Mouse (Mus musculus) limb, embryonic 12.5 days (tissue): ENCODE results near the gene Oma1. TPM values are rescaled to one million over a fixed set of nuclear protein-coding genes. Genes with fewer than 3 reads are reported as not detected.

Experiments used
- ATAC-seq: fragments of 200-750 bp; cut with Nextera tagmentation; 2 replicates; pipeline ENCODE4 v1.8.0; 2017; ENCODE audit warnings: low read depth, moderate TSS enrichment; ENCODE audit not compliant: insufficient number of reproducible peaks, insufficient read depth, low FRiP score, low TSS enrichment
- H3K27ac ChIP-seq: fragments of 300-500 bp; sonication (generic); 2 replicates; pipeline ENCODE4 v1.5.1; 2016; ENCODE audit warnings: mild to moderate bottlenecking, moderate library complexity
- H3K27me3 ChIP-seq: fragments of 300-500 bp; sonication (generic); 2 replicates; pipeline ENCODE4 v1.6.1; 2016; ENCODE audit warnings: mild to moderate bottlenecking, moderate library complexity
- H3K36me3 ChIP-seq: fragments of 300-500 bp; sonication (generic); 2 replicates; pipeline ENCODE4 v1.6.1; 2016; ENCODE audit warnings: mild to moderate bottlenecking, moderate library complexity
- H3K4me1 ChIP-seq: fragments of 300-500 bp; sonication (generic); replicated peaks from 2 replicates; pipeline ENCODE4 v1.6.1; 2016
- H3K4me2 ChIP-seq: fragments of 300-500 bp; sonication (generic); 2 replicates; pipeline ENCODE4 v1.6.1; 2016; ENCODE audit warnings: mild to moderate bottlenecking, moderate library complexity
- H3K4me3 ChIP-seq: fragments of 300-500 bp; sonication (generic); replicated peaks from 2 replicates; pipeline ENCODE4 v1.5.1; 2016; ENCODE audit warnings: mild to moderate bottlenecking
- H3K9ac ChIP-seq: fragments of 300-500 bp; sonication (generic); replicated peaks from 2 replicates; pipeline ENCODE4 v1.6.1; 2016; ENCODE audit warnings: mild to moderate bottlenecking, moderate library complexity
- H3K9me3 ChIP-seq: fragments of 300-500 bp; sonication (generic); 2 replicates; pipeline ENCODE4 v1.6.1; 2016; ENCODE audit warnings: mild to moderate bottlenecking, moderate library complexity
- WGBS: fragments of 180-500 bp; shearing (Covaris S2); methylation state at CpG from one replicate; pipeline ENCODE4 v1.1.7; 2016; 5-methylcytosine and 5-hydroxymethylcytosine counted together
- polyA plus RNA-seq: library from polyadenylated mRNA; unstranded; fragments of >200 nt; fragmentation: Nextera tagmentation; extraction: Ambion mirVana; gene quantifications from 2 replicates; pipeline ENCODE4 v1.2.1, GENCODE M21; 2016

Oma1 gene
- polyA plus RNA-seq, 1 experiment from 2014 or later: 17.6 TPM

GRCm38 (mm10) chr4:103321461-103321860 lies 7.8 kb downstream of the Oma1 start:
- no peaks in the 10 kb centered on the region for H3K9me3 ChIP-seq
- H3K27me3 ChIP-seq: no peaks in the 10 kb centered on the region
- no peak for ATAC-seq
- H3K4me3 ChIP-seq: no peak overlapping the region
- H3K4me1 ChIP-seq: no peaks in the 10 kb centered on the region
- H3K4me2 ChIP-seq: no peak overlapping the region
- no peak overlapping the region for H3K9ac ChIP-seq
- no peak overlapping the region for H3K27ac ChIP-seq
- no peaks in the 10 kb centered on the region for H3K36me3 ChIP-seq
- WGBS: 71% methylated on average over 6 of the region's 6 CpGs

GRCm38 (mm10) chr4:103324688-103325451 lies 11.3 kb downstream of the Oma1 start:
- Histone ChIP-seq H3K4me1 (no peaks in the 10 kb centered on the region), H3K27me3 (no peaks in the 10 kb centered on the region), H3K27ac (no peak overlapping the region), H3K9me3 (no peaks in the 10 kb centered on the region), H3K9ac (no peak overlapping the region), H3K4me3 (no peak overlapping the region), H3K36me3 (no peaks in the 10 kb centered on the region), H3K4me2 (no peak overlapping the region)
- no peak for ATAC-seq
- 84% methylated on average over 17 of the region's 17 CpGs for WGBS

- H3K27ac ChIP-seq: no peak overlapping the region
- no peak overlapping the region for H3K9ac ChIP-seq
- no peaks in the 10 kb centered on the region for H3K9me3 ChIP-seq
- no peaks in the 10 kb centered on the region for H3K4me1 ChIP-seq
- H3K27me3 ChIP-seq: no peaks in the 10 kb centered on the region
- peaks cover 7% of the 10 kb centered on the region; the same call in 1 of the 2 replicates for H3K36me3 ChIP-seq
- no peak for ATAC-seq
- 84% methylated on average over 3 of the region's 3 CpGs for WGBS
- H3K4me2 ChIP-seq: no peak overlapping the region
- H3K4me3 ChIP-seq: no peak overlapping the region
Observed at GRCm38 (mm10) chr4:103326994-103327393, 13.4 kb downstream of the Oma1 start.

- 91% methylated on average over 6 of the region's 6 CpGs for WGBS
- Histone ChIP-seq H3K9ac (no peak overlapping the region), H3K36me3 (peaks cover 19% of the 10 kb centered on the region; the same call in 1 of the 2 replicates), H3K27me3 (no peaks in the 10 kb centered on the region), H3K4me3 (no peak overlapping the region), H3K4me2 (no peak overlapping the region), H3K4me1 (no peaks in the 10 kb centered on the region), H3K27ac (no peak overlapping the region), H3K9me3 (no peaks in the 10 kb centered on the region)
- ATAC-seq: no peak
Observed at GRCm38 (mm10) chr4:103329348-103329747, 15.7 kb downstream of the Oma1 start.

GRCm38 (mm10) chr4:103335134-103335533 lies 21.5 kb downstream of the Oma1 start:
- Histone ChIP-seq H3K9ac (no peak overlapping the region), H3K4me1 (no peaks in the 10 kb centered on the region), H3K9me3 (no peaks in the 10 kb centered on the region), H3K27ac (no peak overlapping the region), H3K4me3 (no peak overlapping the region), H3K27me3 (no peaks in the 10 kb centered on the region), H3K36me3 (peaks cover 22% of the 10 kb centered on the region; the same call in 1 of the 2 replicates), H3K4me2 (no peak overlapping the region)
- 85% methylated on average over 5 of the region's 5 CpGs for WGBS
- ATAC-seq: no peak

GRCm38 (mm10) chr4:103340726-103341125 lies 27.1 kb downstream of the Oma1 start:
- ATAC-seq: no peak
- H3K27ac ChIP-seq: no peak overlapping the region
- 90% methylated on average over 1 of the region's 1 CpGs for WGBS
- H3K4me1 ChIP-seq: no peaks in the 10 kb centered on the region
- no peaks in the 10 kb centered on the region for H3K27me3 ChIP-seq
- H3K4me2 ChIP-seq: no peak overlapping the region
- H3K36me3 ChIP-seq: 0 out of 2 replicates have a peak, but pooled peaks cover 8% of the 10 kb centered on the region
- no peak overlapping the region for H3K4me3 ChIP-seq
- no peaks in the 10 kb centered on the region for H3K9me3 ChIP-seq
- H3K9ac ChIP-seq: no peak overlapping the region

- no peak overlapping the region for H3K27ac ChIP-seq
- no peak overlapping the region for H3K4me3 ChIP-seq
- H3K27me3 ChIP-seq: no peaks in the 10 kb centered on the region
- no peak for ATAC-seq
- no peaks in the 10 kb centered on the region for H3K9me3 ChIP-seq
- 81% methylated on average over 4 of the region's 4 CpGs for WGBS
- no peak overlapping the region for H3K4me2 ChIP-seq
- H3K36me3 ChIP-seq: 0 out of 2 replicates have a peak, but pooled peaks cover 8% of the 10 kb centered on the region
- no peaks in the 10 kb centered on the region for H3K4me1 ChIP-seq
- no peak overlapping the region for H3K9ac ChIP-seq
Observed at GRCm38 (mm10) chr4:103341620-103342019, 28.0 kb downstream of the Oma1 start.

GRCm38 (mm10) chr4:103346058-103346457 lies 32.4 kb downstream of the Oma1 start:
- WGBS: 54% methylated on average over 2 of the region's 2 CpGs
- ATAC-seq: no peak
- Histone ChIP-seq H3K4me2 (no peak overlapping the region), H3K4me1 (no peaks in the 10 kb centered on the region), H3K4me3 (no peak overlapping the region), H3K36me3 (0 out of 2 replicates have a peak, but pooled peaks cover 4% of the 10 kb centered on the region), H3K9ac (no peak overlapping the region), H3K27ac (no peak overlapping the region), H3K9me3 (no peaks in the 10 kb centered on the region), H3K27me3 (no peaks in the 10 kb centered on the region)

- H3K9me3 ChIP-seq: no peaks in the 10 kb centered on the region
- H3K4me2 ChIP-seq: no peak overlapping the region
- H3K27ac ChIP-seq: no peak overlapping the region
- no peak overlapping the region for H3K4me3 ChIP-seq
- ATAC-seq: no peak
- no peaks in the 10 kb centered on the region for H3K27me3 ChIP-seq
- no peak overlapping the region for H3K9ac ChIP-seq
- 81% methylated on average over 5 of the region's 5 CpGs for WGBS
- H3K36me3 ChIP-seq: 0 out of 2 replicates have a peak, but pooled peaks cover 4% of the 10 kb centered on the region
- no peaks in the 10 kb centered on the region for H3K4me1 ChIP-seq
Observed at GRCm38 (mm10) chr4:103346849-103347248, 33.2 kb downstream of the Oma1 start.

- WGBS: 86% methylated on average over 4 of the region's 4 CpGs
- ATAC-seq: no peak
- H3K4me2 ChIP-seq: no peak overlapping the region
- H3K27me3 ChIP-seq: no peaks in the 10 kb centered on the region
- no peaks in the 10 kb centered on the region for H3K36me3 ChIP-seq
- H3K9ac ChIP-seq: no peak overlapping the region
- 0 out of 2 replicates have a peak, but pooled peaks cover 3% of the 10 kb centered on the region for H3K4me1 ChIP-seq
- no peak overlapping the region for H3K4me3 ChIP-seq
- H3K27ac ChIP-seq: no peak overlapping the region
- H3K9me3 ChIP-seq: no peaks in the 10 kb centered on the region
Observed at GRCm38 (mm10) chr4:103349219-103349618, 35.6 kb downstream of the Oma1 start.

GRCm38 (mm10) chr4:103352926-103353325 lies 39.3 kb downstream of the Oma1 start:
- no peaks in the 10 kb centered on the region for H3K36me3 ChIP-seq
- H3K27me3 ChIP-seq: no peaks in the 10 kb centered on the region
- H3K27ac ChIP-seq: no peak overlapping the region
- H3K9me3 ChIP-seq: no peaks in the 10 kb centered on the region
- 73% methylated on average over 5 of the region's 5 CpGs for WGBS
- no peak for ATAC-seq
- no peak overlapping the region for H3K4me3 ChIP-seq
- H3K4me1 ChIP-seq: 0 out of 2 replicates have a peak, but pooled peaks cover 3% of the 10 kb centered on the region
- H3K9ac ChIP-seq: no peak overlapping the region
- no peak overlapping the region for H3K4me2 ChIP-seq

GRCm38 (mm10) chr4:103357457-103357856 lies 43.8 kb downstream of the Oma1 start:
- Histone ChIP-seq H3K4me1 (no peaks in the 10 kb centered on the region), H3K4me3 (no peak overlapping the region), H3K27me3 (no peaks in the 10 kb centered on the region), H3K27ac (no peak overlapping the region), H3K9me3 (no peaks in the 10 kb centered on the region), H3K4me2 (no peak overlapping the region), H3K36me3 (no peaks in the 10 kb centered on the region), H3K9ac (no peak overlapping the region)
- 91% methylated on average over 3 of the region's 3 CpGs for WGBS
- ATAC-seq: no peak
